Mouse (Mus musculus): ENCODE results near the gene Speer4a. TPM values are rescaled to one million over a fixed set of nuclear protein-coding genes. Genes with fewer than 3 reads are reported as not detected.
"Not testable (repeated sequence)": the region's sequence is repeated elsewhere in the genome, so short reads cannot be mapped to it uniquely, and the experiment has no call there.

Speer4a gene
- polyA plus RNA-seq (2012; fragmentation: generic; extraction: Trizol): not detected

GRCm38 (mm10) chr5:26039458-26039857, at the start of gene Speer4a:
Speer4a (minus strand) TSS chr5:26039558.
- not testable (repeated sequence) for H3K4me2 ChIP-seq (ENCODE audit: low read depth); H3K79me2 ChIP-seq (ENCODE audit: control insufficient read depth, insufficient read depth); H3K27me3 ChIP-seq (ENCODE audit: control insufficient read depth, insufficient read depth, insufficient read length); H3ac ChIP-seq (ENCODE audit: control insufficient read depth, insufficient read length); H3K36me3 ChIP-seq (ENCODE audit: control insufficient read depth, insufficient read depth); H3K4me3 ChIP-seq

GRCm38 (mm10) chr5:26079023-26079422, 39.7 kb upstream of the Speer4a start:
- not testable (repeated sequence) for H3K79me2 ChIP-seq (ENCODE audit: control insufficient read depth, insufficient read depth); H3K36me3 ChIP-seq (ENCODE audit: control insufficient read depth, insufficient read depth); H3K4me3 ChIP-seq; H3K27me3 ChIP-seq (ENCODE audit: control insufficient read depth, insufficient read depth, insufficient read length); H3K4me2 ChIP-seq (ENCODE audit: low read depth); H3ac ChIP-seq (ENCODE audit: control insufficient read depth, insufficient read length)

- TF ChIP-seq MAX (IDR thresholded peaks at IDR 0.05; ENCODE audit: low read depth): no peak
- TF ChIP-seq USF1 (IDR thresholded peaks at IDR 0.05; ENCODE audit: low read depth): no peak
- no peak for TF ChIP-seq CEBPB (IDR thresholded peaks at IDR 0.05; ENCODE audit: insufficient read depth, poor library complexity, severe bottlenecking)
- TF ChIP-seq POLR2AphosphoS2 (IDR thresholded peaks at IDR 0.05; ENCODE audit: insufficient read length, low read depth): no peak
- no peak for TF ChIP-seq SRF (IDR thresholded peaks at IDR 0.05; ENCODE audit: control insufficient read depth, insufficient read length, low read depth)
- TF ChIP-seq TCF12 (IDR thresholded peaks at IDR 0.05; ENCODE audit: insufficient read depth, poor library complexity, severe bottlenecking): no peak
- TF ChIP-seq E2F4 (IDR thresholded peaks at IDR 0.05; ENCODE audit: insufficient read depth): no peak
- TF ChIP-seq MYOD1 (IDR thresholded peaks at IDR 0.05; ENCODE audit: control insufficient read depth in 1 of 3, insufficient read length in 2 of 3, low read depth in 2 of 3): no peak
- TF ChIP-seq REST (IDR thresholded peaks at IDR 0.05; ENCODE audit: insufficient read depth, insufficient read length): no peak
- no peak for TF ChIP-seq TCF3 (IDR thresholded peaks at IDR 0.05; ENCODE audit: insufficient read length, low read depth)
- no peak for TF ChIP-seq POLR2A (IDR thresholded peaks at IDR 0.05; ENCODE audit: insufficient read length, low read depth)
- TF ChIP-seq MYOG (IDR thresholded peaks at IDR 0.05; ENCODE audit: control insufficient read depth in 1 of 3, insufficient read depth in 1 of 3, insufficient read length in 2 of 3, low read depth in 2 of 3): no peak
- no peaks in the 10 kb centered on the region for H3K36me3 ChIP-seq (ENCODE audit: control insufficient read depth, insufficient read depth)
- H3K4me2 ChIP-seq (ENCODE audit: low read depth): no peak overlapping the region
- H3K79me2 ChIP-seq (ENCODE audit: control insufficient read depth, insufficient read depth): no peaks in the 10 kb centered on the region
- no peak overlapping the region for H3K4me3 ChIP-seq
- no peak overlapping the region for H3ac ChIP-seq (ENCODE audit: control insufficient read depth, insufficient read length)
- no peaks in the 10 kb centered on the region for H3K27me3 ChIP-seq (ENCODE audit: control insufficient read depth, insufficient read depth, insufficient read length)
Observed at GRCm38 (mm10) chr5:26070716-26071115, 31.4 kb upstream of the Speer4a start.

- not testable (repeated sequence) for H3K36me3 ChIP-seq (ENCODE audit: control insufficient read depth, insufficient read depth); H3K79me2 ChIP-seq (ENCODE audit: control insufficient read depth, insufficient read depth); H3K4me2 ChIP-seq (ENCODE audit: low read depth); H3ac ChIP-seq (ENCODE audit: control insufficient read depth, insufficient read length); H3K27me3 ChIP-seq (ENCODE audit: control insufficient read depth, insufficient read depth, insufficient read length); H3K4me3 ChIP-seq
Observed at GRCm38 (mm10) chr5:26058481-26058880, 19.1 kb upstream of the Speer4a start, which contains the start of gene Gm7347. Gm7347 (minus strand) TSS chr5:26058581.

GRCm38 (mm10) chr5:26022816-26023215, 16.5 kb downstream of the Speer4a start, which contains the start of gene Gm5862:
Gm5862 (minus strand) TSS chr5:26022916.
- not testable (repeated sequence) for H3K79me2 ChIP-seq (ENCODE audit: control insufficient read depth, insufficient read depth); H3K36me3 ChIP-seq (ENCODE audit: control insufficient read depth, insufficient read depth); H3K4me2 ChIP-seq (ENCODE audit: low read depth); H3K27me3 ChIP-seq (ENCODE audit: control insufficient read depth, insufficient read depth, insufficient read length); H3ac ChIP-seq (ENCODE audit: control insufficient read depth, insufficient read length); H3K4me3 ChIP-seq

GRCm38 (mm10) chr5:26007697-26008096, 31.7 kb downstream of the Speer4a start:
- not testable (repeated sequence) for H3K36me3 ChIP-seq (ENCODE audit: control insufficient read depth, insufficient read depth); H3K27me3 ChIP-seq (ENCODE audit: control insufficient read depth, insufficient read depth, insufficient read length); H3ac ChIP-seq (ENCODE audit: control insufficient read depth, insufficient read length); H3K4me2 ChIP-seq (ENCODE audit: low read depth); H3K4me3 ChIP-seq; H3K79me2 ChIP-seq (ENCODE audit: control insufficient read depth, insufficient read depth)

GRCm38 (mm10) chr5:26006937-26007695, 32.2 kb downstream of the Speer4a start:
- not testable (repeated sequence) for H3K4me3 ChIP-seq; H3ac ChIP-seq (ENCODE audit: control insufficient read depth, insufficient read length); H3K36me3 ChIP-seq (ENCODE audit: control insufficient read depth, insufficient read depth); H3K4me2 ChIP-seq (ENCODE audit: low read depth); H3K79me2 ChIP-seq (ENCODE audit: control insufficient read depth, insufficient read depth); H3K27me3 ChIP-seq (ENCODE audit: control insufficient read depth, insufficient read depth, insufficient read length)

GRCm38 (mm10) chr5:26004698-26005097, 34.7 kb downstream of the Speer4a start, which contains the start of gene Gm1979:
Gm1979 (minus strand) TSS chr5:26004798.
- H3K36me3 ChIP-seq (ENCODE audit: control insufficient read depth, insufficient read depth); H3ac ChIP-seq (ENCODE audit: control insufficient read depth, insufficient read length); H3K4me2 ChIP-seq (ENCODE audit: low read depth); H3K27me3 ChIP-seq (ENCODE audit: control insufficient read depth, insufficient read depth, insufficient read length); H3K79me2 ChIP-seq (ENCODE audit: control insufficient read depth, insufficient read depth); H3K4me3 ChIP-seq: not testable (repeated sequence)

GRCm38 (mm10) chr5:25988550-25988949, 50.8 kb downstream of the Speer4a start, which contains the start of gene Gm21698:
Gm21698 (minus strand) TSS chr5:25988650.
- not testable (repeated sequence) for H3K36me3 ChIP-seq (ENCODE audit: control insufficient read depth, insufficient read depth); H3K4me3 ChIP-seq; H3K27me3 ChIP-seq (ENCODE audit: control insufficient read depth, insufficient read depth, insufficient read length); H3ac ChIP-seq (ENCODE audit: control insufficient read depth, insufficient read length); H3K4me2 ChIP-seq (ENCODE audit: low read depth); H3K79me2 ChIP-seq (ENCODE audit: control insufficient read depth, insufficient read depth)

Measured in myocyte (in vitro differentiated cells).